Mouse (Mus musculus) C2C12 (cell line): ENCODE measurements around the gene Cux2. TPM values are rescaled to one million over a fixed set of nuclear protein-coding genes. Genes with fewer than 3 reads are reported as not detected.

Experiments
- H3K27me3 ChIP-seq: one replicate; pipeline ENCODE4 v1.6.1; 2011; ENCODE audit not compliant: control insufficient read depth, insufficient read depth, insufficient read length
- H3K36me3 ChIP-seq: one replicate; pipeline ENCODE4 v1.6.1; 2011; ENCODE audit not compliant: control insufficient read depth, insufficient read depth
- H3K4me3 ChIP-seq: one replicate; pipeline ENCODE4 v1.5.1; 2011; ENCODE audit warnings: mild to moderate bottlenecking, control low read depth; ENCODE audit not compliant: poor library complexity, insufficient read depth, severe bottlenecking
- H3K79me2 ChIP-seq: one replicate; pipeline ENCODE4 v1.6.1; 2011; ENCODE audit not compliant: control insufficient read depth, insufficient read depth
- H3K79me3 ChIP-seq: one replicate; pipeline ENCODE4 v1.6.1; 2011; ENCODE audit warnings: low read depth, control low read depth
- H3ac ChIP-seq: one replicate; pipeline ENCODE3; 2011; ENCODE audit warnings: low read depth; ENCODE audit not compliant: control insufficient read depth, insufficient read length
- CEBPB ChIP-seq: IDR thresholded peaks from one replicate; pipeline ENCODE4 v1.6.1; 2011; ENCODE audit warnings: low read depth, mild to moderate bottlenecking, control low read depth, moderate library complexity
- CTCF ChIP-seq: IDR thresholded peaks from one replicate; pipeline ENCODE4 v1.5.1; 2011; ENCODE audit not compliant: control insufficient read depth, insufficient read depth, insufficient read length
- FOSL1 ChIP-seq: IDR thresholded peaks from one replicate; pipeline ENCODE4 v1.8.0; 2011; ENCODE audit warnings: mild to moderate bottlenecking, low read length; ENCODE audit not compliant: poor library complexity, insufficient read depth, severe bottlenecking
- MAX ChIP-seq: IDR thresholded peaks from one replicate; pipeline ENCODE4 v1.6.1; 2011; ENCODE audit warnings: mild to moderate bottlenecking, control low read depth
- MYOD1 ChIP-seq: IDR thresholded peaks from one replicate; pipeline ENCODE4 v1.6.1; 2011; ENCODE audit warnings: low read depth; ENCODE audit not compliant: control insufficient read depth, insufficient read length
- MYOG ChIP-seq: IDR thresholded peaks from one replicate; pipeline ENCODE4 v1.6.1; 2011; ENCODE audit not compliant: control insufficient read depth, insufficient read length; ENCODE audit errors: extremely low read depth
- USF1 ChIP-seq: IDR thresholded peaks from one replicate; pipeline ENCODE4 v1.6.1; 2011; ENCODE audit warnings: low read depth, mild to moderate bottlenecking, control low read depth, moderate library complexity
- long read RNA-seq, 2 experiments: library from polyadenylated mRNA; unstranded; transcript quantifications; one replicate each; pipeline ENCODE4 v2.0.0; 2019 to 2020
- polyA plus RNA-seq: library from polyadenylated mRNA; unstranded; fragments of >200 nt; fragmentation: generic; extraction: Trizol; gene quantifications from one replicate; pipeline ENCODE4 v1.2.1, GENCODE M21; 2012; ENCODE audit warnings: missing spikeins

Gene Cux2
- polyA plus RNA-seq = 0.08 TPM
- long read RNA-seq, experiment 1 = 0 reads
- long read RNA-seq, experiment 2 = 0 reads

- Histone ChIP-seq H3K79me2 (no peaks in the 10 kb centered on the region), H3K79me3 (no peaks in the 10 kb centered on the region), H3K36me3 (no peaks in the 10 kb centered on the region), H3K4me3 (peak within 1 kb of the TSS; percentile 6), H3K27me3 (peaks cover 89% of the 10 kb centered on the region), H3ac (peak within 1 kb of the TSS; percentile 58)
- no peak for TF ChIP-seq MAX
- TF ChIP-seq CTCF = peak; percentile 94
These were observed at the start of gene Cux2 for GRCm38 (mm10) chr5:122050017-122050831. TSS of gene Cux2 (minus strand) at chr5:122050102.

- peaks cover 50% of the 10 kb centered on the region for H3K27me3 ChIP-seq
- H3ac ChIP-seq = no peak overlapping the region
- no peaks in the 10 kb centered on the region for H3K36me3 ChIP-seq
- no peaks in the 10 kb centered on the region for H3K79me2 ChIP-seq
- no peak overlapping the region for H3K4me3 ChIP-seq
- H3K79me3 ChIP-seq = no peaks in the 10 kb centered on the region
- TF ChIP-seq USF1 (no peak), CTCF (no peak), MAX (no peak), MYOD1 (no peak), MYOG (no peak), FOSL1 (no peak), CEBPB (no peak)
These were observed 44.5 kb upstream of the Cux2 start for GRCm38 (mm10) chr5:122094439-122094838.

- H3K79me3 ChIP-seq = no peaks in the 10 kb centered on the region
- TF ChIP-seq MYOG = no peak
- TF ChIP-seq CEBPB = no peak
- no peak for TF ChIP-seq CTCF
- no peak for TF ChIP-seq FOSL1
- TF ChIP-seq USF1 = no peak
- TF ChIP-seq MAX = no peak
- TF ChIP-seq MYOD1 = no peak
- peaks cover 45% of the 10 kb centered on the region for H3K27me3 ChIP-seq
- no peaks in the 10 kb centered on the region for H3K36me3 ChIP-seq
- no peak overlapping the region for H3K4me3 ChIP-seq
- H3ac ChIP-seq = no peak overlapping the region
- H3K79me2 ChIP-seq = no peaks in the 10 kb centered on the region
These were observed 43.8 kb upstream of the Cux2 start for GRCm38 (mm10) chr5:122093734-122094133.

GRCm38 (mm10) chr5:122092794-122093193 is 42.9 kb upstream of the Cux2 start:
- H3K27me3 ChIP-seq = peaks cover 36% of the 10 kb centered on the region
- H3ac ChIP-seq = no peak overlapping the region
- H3K4me3 ChIP-seq = no peak overlapping the region
- H3K79me3 ChIP-seq = no peaks in the 10 kb centered on the region
- no peak for TF ChIP-seq MYOG
- no peak for TF ChIP-seq MAX
- TF ChIP-seq USF1 = no peak
- TF ChIP-seq FOSL1 = no peak
- TF ChIP-seq CTCF = no peak
- TF ChIP-seq MYOD1 = no peak
- TF ChIP-seq CEBPB = no peak
- no peaks in the 10 kb centered on the region for H3K36me3 ChIP-seq
- no peaks in the 10 kb centered on the region for H3K79me2 ChIP-seq

GRCm38 (mm10) chr5:122091070-122091469 is 41.2 kb upstream of the Cux2 start:
- no peak overlapping the region for H3ac ChIP-seq
- no peaks in the 10 kb centered on the region for H3K79me3 ChIP-seq
- H3K79me2 ChIP-seq = no peaks in the 10 kb centered on the region
- H3K27me3 ChIP-seq = peaks cover 29% of the 10 kb centered on the region
- TF ChIP-seq USF1 (no peak), MYOD1 (no peak), CEBPB (no peak), CTCF (peak; percentile 74), MYOG (no peak), FOSL1 (no peak), MAX (no peak)
- H3K4me3 ChIP-seq = no peak overlapping the region
- H3K36me3 ChIP-seq = no peaks in the 10 kb centered on the region
